Mouse (Mus musculus) hematopoietic multipotent progenitor cell, adult 10-12 weeks (in vitro differentiated cells): ENCODE data around the gene Tas2r122. TPM values are rescaled to one million over a fixed set of nuclear protein-coding genes. Genes with fewer than 3 reads are reported as not detected.

Experiments used
- polyA plus RNA-seq: library from polyadenylated mRNA; stranded (reverse); fragments of >175 nt; gene quantifications from 2 replicates; pipeline ENCODE4 v1.2.3, GENCODE M21; 2012; ENCODE audit warnings: low replicate concordance

Gene Tas2r122
- not detected in 2 replicates for polyA plus RNA-seq

GRCm38 (mm10) chr6:132711828-132712227 is at the start of gene Tas2r122:
Tas2r122 (minus strand) TSS chr6:132711928.

GRCm38 (mm10) chr6:132754430-132754829 is 42.7 kb upstream of the Tas2r122 start, which contains the start of gene Tas2r124:
Tas2r124 (plus strand) TSS chr6:132754730.

GRCm38 (mm10) chr6:132737935-132738334 is 26.2 kb upstream of the Tas2r122 start, which contains the start of gene Tas2r115:
Tas2r115 (minus strand) TSS chr6:132738035.

GRCm38 (mm10) chr6:132700907-132701306 is 10.8 kb downstream of the Tas2r122 start, which contains the start of gene Tas2r121:
Tas2r121 (minus strand) TSS chr6:132701007.

Other genes with a start within 250 kb of the Tas2r122 start
- not detected in 2 replicates for gene Prh1, start 142.1 kb downstream of the Tas2r122 start, polyA plus RNA-seq
- not detected in 2 replicates for gene Prp2, start 116.0 kb downstream of the Tas2r122 start, polyA plus RNA-seq
- gene A630073D07Rik, start 60.4 kb downstream of the Tas2r122 start, polyA plus RNA-seq: not detected in 2 replicates
- gene Tas2r120, start 55.0 kb downstream of the Tas2r122 start, polyA plus RNA-seq: not detected in 2 replicates
- gene Tas2r121, start 10.9 kb downstream of the Tas2r122 start, polyA plus RNA-seq: not detected in 2 replicates
- not detected in 2 replicates for gene Tas2r115, start 26.1 kb upstream of the Tas2r122 start, polyA plus RNA-seq
- not detected in 2 replicates for gene Tas2r124, start 42.8 kb upstream of the Tas2r122 start, polyA plus RNA-seq
- not detected in 2 replicates for gene Tas2r102, start 50.2 kb upstream of the Tas2r122 start, polyA plus RNA-seq
- not detected in 2 replicates for gene Tas2r136, start 66.2 kb upstream of the Tas2r122 start, polyA plus RNA-seq
- not detected in 2 replicates for gene Tas2r117, start 90.9 kb upstream of the Tas2r122 start, polyA plus RNA-seq
- gene Tas2r123, start 135.2 kb upstream of the Tas2r122 start, polyA plus RNA-seq: not detected in 2 replicates
- not detected in 2 replicates for gene Tas2r116, start 143.5 kb upstream of the Tas2r122 start, polyA plus RNA-seq
- gene Tas2r110, start 156.1 kb upstream of the Tas2r122 start, polyA plus RNA-seq: not detected in 2 replicates
- gene Tas2r113, start 181.1 kb upstream of the Tas2r122 start, polyA plus RNA-seq: not detected in 2 replicates
- gene Tas2r125, start 197.7 kb upstream of the Tas2r122 start, polyA plus RNA-seq: not detected in 2 replicates
- gene Tas2r129, start 239.2 kb upstream of the Tas2r122 start, polyA plus RNA-seq: not detected in 2 replicates
- gene Tas2r131, start 246.0 kb upstream of the Tas2r122 start, polyA plus RNA-seq: not detected in 2 replicates